Mouse (Mus musculus) cerebellum, postnatal 14 days (tissue): ENCODE measurements at regions not wholly inside any gene's neighbourhood (a gene's known extent, or its start where the extent isn't known, plus 50 kb on each side); places are given as distances from the start of the nearest gene placed in this dataset.

Source experiments
- DNase-seq, 2 experiments: peaks; one replicate each; pipeline ENCODE4 v3.0.0; 2021; ENCODE audit warnings: mixed read lengths in 2 of 2

GRCm38 (mm10) chr10:118624368-118624767, 183.5 kb downstream of the Ifng start:
- DNase-seq, result no peak

GRCm38 (mm10) chr10:118628000-118628399, 187.2 kb downstream of the Ifng start:
- DNase-seq, result no peak

- DNase-seq, result no peak
Observed at GRCm38 (mm10) chr10:118629360-118630040, 188.7 kb downstream of the Ifng start.

GRCm38 (mm10) chr10:118631786-118632185, 190.9 kb downstream of the Ifng start:
- no peak for DNase-seq

- no peak for DNase-seq
Observed at GRCm38 (mm10) chr10:118632187-118632586, 191.3 kb downstream of the Ifng start.

- DNase-seq, result no peak
Observed at GRCm38 (mm10) chr10:118633429-118633828, 192.6 kb downstream of the Ifng start.

- no peak for DNase-seq
Observed at GRCm38 (mm10) chr10:118639097-118639496, 198.3 kb downstream of the Ifng start.

GRCm38 (mm10) chr10:118640121-118640809, 199.4 kb downstream of the Ifng start:
- peak; percentile 77 to 84 for DNase-seq

- peak; percentile 60 to 61 for DNase-seq
Observed at GRCm38 (mm10) chr10:118640810-118641427, 200.1 kb downstream of the Ifng start.

- DNase-seq, result no peak
Observed at GRCm38 (mm10) chr10:118643622-118644021, 202.8 kb downstream of the Ifng start.

- peak; percentile 83 to 87 for DNase-seq
Observed at GRCm38 (mm10) chr10:118648111-118648510, 207.3 kb downstream of the Ifng start.

- no peak for DNase-seq
Observed at GRCm38 (mm10) chr10:118656561-118656960, 213.4 kb downstream of the Dyrk2 start.

- DNase-seq, result no peak
Observed at GRCm38 (mm10) chr10:118666009-118666408, 204.0 kb downstream of the Dyrk2 start.

- DNase-seq, result peak; percentile 59 to 64
Observed at GRCm38 (mm10) chr10:118675816-118676465, 194.1 kb downstream of the Dyrk2 start.

- DNase-seq, result no peak
Observed at GRCm38 (mm10) chr10:118678750-118679418, 191.1 kb downstream of the Dyrk2 start.

GRCm38 (mm10) chr10:118679507-118679906, 190.5 kb downstream of the Dyrk2 start:
- no peak for DNase-seq

- DNase-seq, result peak; percentile 66 to 72
Observed at GRCm38 (mm10) chr10:118680896-118681295, 189.1 kb downstream of the Dyrk2 start.

- no peak for DNase-seq
Observed at GRCm38 (mm10) chr10:118683356-118683755, 186.7 kb downstream of the Dyrk2 start.

GRCm38 (mm10) chr10:118699292-118699691, 170.7 kb downstream of the Dyrk2 start:
- DNase-seq, result peak in 1 of 2 experiments; percentile 28

GRCm38 (mm10) chr10:118700115-118700514, 169.9 kb downstream of the Dyrk2 start:
- DNase-seq, result no peak

GRCm38 (mm10) chr10:118706020-118706419, 164.0 kb downstream of the Dyrk2 start:
- no peak for DNase-seq

GRCm38 (mm10) chr10:118709718-118710117, 160.3 kb downstream of the Dyrk2 start:
- DNase-seq, result no peak

- no peak for DNase-seq
Observed at GRCm38 (mm10) chr10:118711529-118711928, 158.5 kb downstream of the Dyrk2 start.
